Mouse (Mus musculus) mesoderm, embryonic 11.5 days (tissue): ENCODE measurements at regions not wholly inside any gene's neighbourhood (a gene's known extent, or its start where the extent isn't known, plus 50 kb on each side); places are given as distances from the start of the nearest gene placed in this dataset.
"Not testable (repeated sequence)": the region's sequence is repeated elsewhere in the genome, so short reads cannot be mapped to it uniquely, and the experiment has no call there.

ENCODE experiments used
- DNase-seq: peaks from one replicate; pipeline ENCODE4 v3.0.0-alpha.2; 2012; ENCODE audit warnings: low read depth, low spot score

DNA sequence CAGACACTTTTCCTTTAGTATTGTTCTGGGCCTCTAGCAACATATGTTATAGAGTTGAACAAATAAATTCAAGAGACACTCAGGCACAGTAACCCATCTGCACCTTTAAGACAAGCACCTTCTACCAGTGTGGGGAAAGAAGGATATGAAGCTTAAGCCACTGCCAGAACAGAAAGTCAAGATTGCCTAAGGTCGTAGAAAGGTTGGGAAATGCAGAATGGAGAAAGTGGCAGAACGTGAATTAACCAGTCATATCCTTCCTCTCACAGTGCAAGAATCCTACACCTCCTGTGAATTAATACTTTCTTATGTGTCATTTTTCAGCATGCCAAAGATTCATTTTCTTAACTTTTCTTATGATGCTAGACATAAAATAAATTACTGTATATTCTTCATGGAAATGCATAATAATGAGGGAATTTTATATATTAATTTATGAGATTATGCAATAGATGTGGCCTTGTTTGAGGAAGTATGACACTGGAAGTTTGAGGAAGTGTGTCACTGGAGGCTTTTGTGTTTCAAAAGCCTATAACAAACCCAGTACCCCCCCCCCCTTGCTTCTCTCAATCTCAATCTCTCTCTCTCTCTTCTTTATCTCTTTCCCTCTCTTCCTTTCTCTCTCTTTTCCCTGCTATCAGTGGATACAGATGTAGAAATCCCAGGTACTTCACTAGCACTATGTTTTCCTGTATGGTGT is 361.6 kb upstream of the Edil3 start:
- DNase-seq: no peak

DNA sequence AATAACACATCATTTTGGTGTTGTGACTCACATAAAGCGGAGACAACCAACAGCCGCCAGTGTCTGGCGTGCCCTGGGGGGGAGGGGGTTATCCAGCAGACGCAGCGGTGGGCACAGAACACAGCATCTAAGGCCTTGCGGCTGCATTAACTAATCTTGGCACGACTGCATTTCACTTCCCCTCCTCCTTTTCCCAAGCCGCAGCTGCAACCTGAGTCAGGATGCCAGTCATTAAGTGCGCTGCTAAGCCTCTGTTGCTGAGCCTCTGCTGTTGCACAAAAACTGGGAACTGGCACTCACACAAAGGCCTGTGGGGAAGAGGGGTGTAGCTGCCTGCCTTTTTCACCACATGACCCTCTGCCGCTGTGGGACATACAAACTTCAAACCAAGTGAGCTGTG is 331.2 kb upstream of the Edil3 start:
- no peak for DNase-seq

- no peak for DNase-seq
These were observed 310.3 kb upstream of the Edil3 start for GRCm38 (mm10) chr13:88510850-88511554.

- no peak for DNase-seq
These were observed 286.5 kb upstream of the Edil3 start for GRCm38 (mm10) chr13:88534796-88535195.

DNA sequence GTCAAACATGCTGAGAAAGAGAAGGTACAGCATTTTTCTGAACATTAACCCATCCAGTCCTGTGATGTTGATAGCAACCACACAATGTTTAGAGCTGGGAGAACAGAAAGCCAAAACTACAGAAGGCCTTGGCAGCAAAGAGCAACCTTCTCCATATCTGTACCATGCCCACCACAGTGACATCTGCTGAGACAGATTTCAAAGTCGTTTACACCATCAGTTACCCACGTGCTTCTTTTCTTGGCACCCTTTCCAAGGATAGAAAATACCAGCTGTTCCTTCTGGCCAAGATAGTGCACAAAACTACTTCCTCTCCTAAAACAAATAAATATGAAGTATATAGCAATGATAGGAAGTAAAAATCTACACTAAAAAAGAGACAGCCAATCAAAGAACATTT is 266.8 kb upstream of the Edil3 start:
- DNase-seq: no peak

DNA sequence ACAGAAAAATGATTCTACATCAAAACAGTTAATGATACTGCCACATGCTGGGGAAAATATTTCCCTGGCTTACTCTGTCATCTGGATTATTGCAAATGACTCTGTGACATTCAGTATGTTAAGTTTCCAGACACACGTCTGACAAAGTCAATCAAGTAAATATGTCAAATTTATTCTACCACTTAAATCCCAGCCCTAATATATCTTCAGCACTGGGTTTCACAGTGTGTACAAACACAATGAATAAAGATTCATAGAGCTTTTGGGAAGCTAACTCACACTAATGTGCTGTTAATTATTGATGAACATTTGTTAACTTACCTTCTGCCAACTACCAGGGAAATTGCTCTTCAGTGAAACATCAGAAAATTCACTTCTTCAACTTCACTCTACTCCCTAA is 256.3 kb upstream of the Edil3 start:
- no peak for DNase-seq

- DNase-seq: no peak
These were observed 219.0 kb upstream of the Edil3 start for GRCm38 (mm10) chr13:88602244-88602643.

DNA sequence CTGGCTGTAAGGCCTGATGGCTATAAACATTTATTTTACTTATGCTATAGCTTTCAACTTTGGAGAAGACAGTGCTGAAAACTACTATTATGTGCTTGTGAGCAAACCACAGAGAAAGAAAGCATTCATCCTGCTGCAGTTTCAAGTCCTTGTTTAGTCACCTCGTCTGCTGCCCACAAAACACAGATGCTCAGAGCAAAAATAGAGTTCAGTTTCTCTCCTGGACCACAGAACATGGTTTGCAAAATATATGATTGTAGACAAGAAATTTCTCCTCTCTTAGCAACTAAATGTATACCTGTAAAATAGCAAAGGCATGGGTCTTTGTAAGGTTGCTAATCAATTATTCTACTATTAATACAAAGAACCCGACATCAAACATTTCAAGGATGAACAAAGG is 210.7 kb upstream of the Edil3 start:
- DNase-seq: no peak

- no peak for DNase-seq
These were observed 208.0 kb upstream of the Edil3 start for GRCm38 (mm10) chr13:88613231-88613630.

GRCm38 (mm10) chr13:88650135-88650534 is 171.1 kb upstream of the Edil3 start:
- no peak for DNase-seq

- no peak for DNase-seq
These were observed 170.2 kb upstream of the Edil3 start for GRCm38 (mm10) chr13:88651036-88651435.

- no peak for DNase-seq
These were observed 166.2 kb upstream of the Edil3 start for GRCm38 (mm10) chr13:88655030-88655429.

GRCm38 (mm10) chr13:88675835-88676234 is 145.4 kb upstream of the Edil3 start:
- no peak for DNase-seq

DNA sequence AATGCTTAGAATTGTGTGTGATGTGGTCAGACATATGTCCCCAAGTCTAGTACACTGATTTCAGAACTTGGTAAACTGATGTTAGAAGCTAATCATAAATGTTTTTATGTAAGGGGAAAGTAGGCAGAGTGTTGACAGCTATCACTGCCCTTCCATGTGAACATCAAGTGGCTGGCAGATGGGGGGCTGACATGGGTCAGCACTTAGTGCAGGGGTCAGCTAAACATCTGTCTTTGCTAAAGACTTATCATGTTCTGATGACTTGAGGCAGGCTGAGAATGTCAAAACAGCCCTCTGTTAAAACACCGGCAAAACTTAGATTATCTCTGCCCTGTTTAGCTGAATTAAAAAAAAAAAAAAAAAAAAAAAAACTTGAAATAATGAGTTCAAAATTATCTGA is 116.7 kb upstream of the Edil3 start:
- peak; percentile 41 for DNase-seq

- DNase-seq: not testable (repeated sequence)
These were observed 91.6 kb upstream of the Edil3 start for GRCm38 (mm10) chr13:88729626-88730025.

DNA sequence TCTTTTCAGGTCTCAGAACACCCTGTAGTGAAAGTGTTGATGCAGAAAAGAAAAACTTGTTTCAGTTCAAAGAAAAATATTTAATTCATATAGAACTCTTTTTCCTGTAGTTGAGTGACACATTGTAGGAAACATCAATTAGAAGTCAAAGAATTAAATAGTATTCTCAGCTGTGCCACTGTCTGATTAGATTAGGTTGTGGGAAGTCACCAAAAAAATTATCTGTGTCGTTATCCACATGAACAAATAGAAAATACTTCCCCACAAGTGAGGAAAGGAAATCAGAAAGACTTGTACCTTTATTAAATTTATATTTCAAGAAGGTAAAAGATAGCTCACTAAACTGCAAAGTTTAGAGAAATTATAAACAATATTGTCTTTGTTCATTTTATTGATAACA is 71.4 kb upstream of the Edil3 start:
- no peak for DNase-seq
